In genomic region chr9:120576662-120577013, GRCm38 (mm10) we compare ENCODE assay signal across 8 mouse cellular contexts. TPM values are rescaled to one million over a fixed set of nuclear protein-coding genes. Genes with fewer than 3 reads are reported as not detected.
DNase-seq lines count a peak whose midpoint lies in the region; ATAC-seq lines count a peak whose summit lies in the region.

No protein-coding gene starts in this region.

- H3K27ac ChIP-seq in heart, embryonic 15.5 days, result peak overlapping the region; percentile 25
- H3K27ac ChIP-seq in embryonic facial prominence, embryonic 10.5 days (replicated peaks), result no peak overlapping the region; the same call in 1 of the 2 replicates
- H3K27ac ChIP-seq in intestine, embryonic 14.5 days (ENCODE audit: low read depth), result no peak overlapping the region
- peak overlapping the region; percentile 57; the same call in 1 of the 2 replicates for H3K27ac ChIP-seq in midbrain, embryonic 16.5 days (ENCODE audit: low read length)

- 5% methylated on average over 4 of the region's 4 CpGs for WGBS in heart, embryonic 15.5 days
- WGBS in embryonic facial prominence, embryonic 10.5 days, result 13% methylated on average over 4 of the region's 4 CpGs
- 3% methylated on average over 4 of the region's 4 CpGs for WGBS in intestine, embryonic 14.5 days
- 0% methylated on average over 4 of the region's 4 CpGs for WGBS in midbrain, embryonic 16.5 days

- H3K36me3 ChIP-seq in heart, embryonic 15.5 days, result peaks cover 40% of the 10 kb centered on the region
- H3K36me3 ChIP-seq in embryonic facial prominence, embryonic 10.5 days (replicated peaks), result peaks cover 43% of the 10 kb centered on the region
- H3K36me3 ChIP-seq in intestine, embryonic 14.5 days (ENCODE audit: control insufficient read depth, insufficient read depth, low read length), result peaks cover 40% of the 10 kb centered on the region
- H3K36me3 ChIP-seq in midbrain, embryonic 16.5 days (ENCODE audit: control insufficient read depth, insufficient read depth, low read length), result peaks cover 21% of the 10 kb centered on the region

- peak overlapping the region; percentile 76 for H3K4me3 ChIP-seq in heart, embryonic 15.5 days
- H3K4me3 ChIP-seq in embryonic facial prominence, embryonic 10.5 days, result peak overlapping the region; percentile 84
- H3K4me3 ChIP-seq in intestine, embryonic 14.5 days (ENCODE audit: low read depth, low read length), result peak overlapping the region; percentile 67; the same call in 1 of the 2 replicates
- H3K4me3 ChIP-seq in midbrain, embryonic 16.5 days (ENCODE audit: low read depth, low read length), result peak overlapping the region; percentile 80

- no peaks in the 10 kb centered on the region for H3K9me3 ChIP-seq in heart, embryonic 15.5 days (replicated peaks)
- no peaks in the 10 kb centered on the region for H3K9me3 ChIP-seq in embryonic facial prominence, embryonic 10.5 days
- H3K9me3 ChIP-seq in intestine, embryonic 14.5 days (ENCODE audit: control insufficient read depth, low read length), result no peaks in the 10 kb centered on the region
- no peaks in the 10 kb centered on the region for H3K9me3 ChIP-seq in midbrain, embryonic 16.5 days (replicated peaks; ENCODE audit: control insufficient read depth, low read length, poor library complexity, severe bottlenecking)

- peak overlapping the region; percentile 83 for H3K4me2 ChIP-seq in heart, embryonic 15.5 days
- peak overlapping the region; percentile 85 for H3K4me2 ChIP-seq in intestine, embryonic 14.5 days (ENCODE audit: low read length)
- H3K4me2 ChIP-seq in midbrain, embryonic 16.5 days (ENCODE audit: low read length), result peak overlapping the region; percentile 85

- H3K27me3 ChIP-seq in heart, embryonic 15.5 days, result no peaks in the 10 kb centered on the region
- H3K27me3 ChIP-seq in embryonic facial prominence, embryonic 10.5 days (replicated peaks; ENCODE audit: low read depth, poor library complexity, severe bottlenecking), result no peaks in the 10 kb centered on the region
- no peaks in the 10 kb centered on the region for H3K27me3 ChIP-seq in intestine, embryonic 14.5 days (replicated peaks; ENCODE audit: control insufficient read depth, insufficient read depth, low read length)
- H3K27me3 ChIP-seq in midbrain, embryonic 16.5 days (ENCODE audit: control insufficient read depth, insufficient read depth, low read depth, low read length), result no peaks in the 10 kb centered on the region

- DNase-seq in heart, adult 9 months (ENCODE audit: low spot score in 2 of 2), result no peak
- no peak for DNase-seq in embryonic facial prominence, embryonic 10.5 days (ENCODE audit: low spot score)
- peak; percentile 66 for DNase-seq in intestine, embryonic 14.5 days (ENCODE audit: low spot score)
- DNase-seq in c-Kit-positive CD71-positive TER-119-positive erythroid progenitor cells, embryonic 14.5 days (ENCODE audit: low spot score), result no peak
- DNase-seq in cerebellum, adult 9-11 months, result no peak
- no peak for DNase-seq in urinary bladder, postnatal 14 days (ENCODE audit: low spot score)

- H3K9ac ChIP-seq in heart, embryonic 15.5 days, result no peak overlapping the region
- H3K9ac ChIP-seq in intestine, embryonic 14.5 days (ENCODE audit: low read length), result no peak overlapping the region
- H3K9ac ChIP-seq in midbrain, embryonic 16.5 days (ENCODE audit: low read depth, low read length), result no peak overlapping the region

- no peak for ATAC-seq in heart, embryonic 15.5 days (replicated peaks; ENCODE audit: insufficient number of reproducible peaks, insufficient read depth, low FRiP score, low read depth)
- peak; percentile 5; the same call in 1 of the 2 replicates for ATAC-seq in intestine, embryonic 14.5 days (replicated peaks; ENCODE audit: low FRiP score, low TSS enrichment, low read depth)
- peak; percentile 23; the same call in 1 of the 2 replicates for ATAC-seq in midbrain, embryonic 16.5 days

- H3K4me1 ChIP-seq in heart, embryonic 15.5 days (replicated peaks), result peaks cover 26% of the 10 kb centered on the region
- peaks cover 40% of the 10 kb centered on the region for H3K4me1 ChIP-seq in embryonic facial prominence, embryonic 10.5 days
- H3K4me1 ChIP-seq in intestine, embryonic 14.5 days (replicated peaks; ENCODE audit: control insufficient read depth, insufficient read depth, low read length), result peaks cover 16% of the 10 kb centered on the region
- peaks cover 17% of the 10 kb centered on the region for H3K4me1 ChIP-seq in midbrain, embryonic 16.5 days (ENCODE audit: control insufficient read depth, insufficient read depth, low read length)

RNA-seq across cellular contexts. Expression of gene Rpl14, which starts 5.4 kb away (rescaled TPM):
- polyA plus RNA-seq in heart, embryonic 15.5 days (2015; fragmentation: Nextera tagmentation; extraction: Ambion mirVana), result 378 and 402 TPM in 2 replicates
- polyA plus RNA-seq in embryonic facial prominence, embryonic 10.5 days (2016; fragmentation: Nextera tagmentation; extraction: Ambion mirVana), result 810 and 834 TPM in 2 replicates
- 1,190 and 1,204 TPM in 2 replicates for polyA plus RNA-seq in intestine, embryonic 14.5 days (2014; fragmentation: Nextera tagmentation; extraction: Ambion mirVana)
- polyA plus RNA-seq in midbrain, embryonic 16.5 days (2015; fragmentation: Nextera tagmentation; extraction: Ambion mirVana), result 391 and 407 TPM in 2 replicates

RNA-seq across cellular contexts. Expression of gene Entpd3, which starts 37.0 kb away (rescaled TPM):
- polyA plus RNA-seq in heart, embryonic 15.5 days (2015; fragmentation: Nextera tagmentation; extraction: Ambion mirVana), result 0.23 and 0.77 TPM in 2 replicates
- polyA plus RNA-seq in embryonic facial prominence, embryonic 10.5 days (2016; fragmentation: Nextera tagmentation; extraction: Ambion mirVana), result 0.55 and 0.56 TPM in 2 replicates
- 3.3 and 4.0 TPM in 2 replicates for polyA plus RNA-seq in intestine, embryonic 14.5 days (2014; fragmentation: Nextera tagmentation; extraction: Ambion mirVana)
- 4.4 and 5.5 TPM in 2 replicates for polyA plus RNA-seq in midbrain, embryonic 16.5 days (2015; fragmentation: Nextera tagmentation; extraction: Ambion mirVana)

Comparison
In these comparisons a context has a peak if more than half of its experiments do, and no peak if none do; other contexts are left out.
1. H3K27ac ChIP-seq: peak in heart, embryonic 15.5 days (single experiment) and midbrain, embryonic 16.5 days (single experiment); none in embryonic facial prominence, embryonic 10.5 days (single experiment) and intestine, embryonic 14.5 days (single experiment).
2. Peak in every context shown above with its lines, with median percentiles within 50 percentile points of each other: H3K4me2 ChIP-seq and H3K4me3 ChIP-seq.